Mouse (Mus musculus) cerebellum, adult 9-11 months (tissue): ENCODE results near the gene 4930470P17Rik.

Experiments used
- DNase-seq: peaks from one replicate; pipeline ENCODE4 v3.0.0; 2022

4930470P17Rik gene

DNA sequence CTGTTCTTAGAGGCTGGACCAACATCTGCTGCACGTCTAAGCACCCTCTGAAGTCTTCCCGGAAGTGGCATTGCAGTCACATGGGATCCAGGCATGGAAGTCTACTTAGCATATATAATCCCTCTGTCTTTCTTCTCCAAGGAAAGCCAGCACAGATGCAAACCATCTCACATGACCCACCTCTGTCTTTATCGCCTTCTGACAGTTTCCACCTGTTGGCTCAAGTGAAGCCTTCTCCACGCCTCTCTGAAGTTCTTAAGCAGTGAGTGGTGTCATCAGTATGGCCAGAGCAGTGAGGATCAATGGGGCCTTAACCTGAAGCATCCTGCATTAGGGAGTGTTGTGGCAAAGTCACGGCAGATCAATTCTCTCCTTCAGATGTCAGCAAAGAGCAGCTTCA is 23.2 kb downstream of the 4930470P17Rik start:
- DNase-seq = no peak

DNA sequence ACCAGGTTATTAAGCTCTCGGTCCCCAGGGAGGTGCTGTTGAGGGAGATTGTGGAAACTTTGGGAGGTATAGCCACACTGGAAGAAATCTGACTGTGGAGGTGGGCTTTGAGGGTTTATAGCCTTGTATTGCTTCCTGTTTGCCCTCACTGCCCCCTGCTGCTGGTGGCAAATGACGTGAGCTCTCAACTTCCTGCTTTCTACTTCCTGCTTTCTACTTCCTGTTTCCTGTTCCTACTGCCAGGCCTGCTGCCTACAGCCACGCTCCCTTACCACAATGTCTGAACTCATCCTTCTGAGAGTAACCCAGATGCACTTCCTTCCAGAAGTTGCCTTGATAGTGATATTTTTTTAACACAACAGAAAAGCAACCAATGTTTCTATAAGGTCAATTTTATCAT is 24.3 kb downstream of the 4930470P17Rik start:
- no peak for DNase-seq

DNA sequence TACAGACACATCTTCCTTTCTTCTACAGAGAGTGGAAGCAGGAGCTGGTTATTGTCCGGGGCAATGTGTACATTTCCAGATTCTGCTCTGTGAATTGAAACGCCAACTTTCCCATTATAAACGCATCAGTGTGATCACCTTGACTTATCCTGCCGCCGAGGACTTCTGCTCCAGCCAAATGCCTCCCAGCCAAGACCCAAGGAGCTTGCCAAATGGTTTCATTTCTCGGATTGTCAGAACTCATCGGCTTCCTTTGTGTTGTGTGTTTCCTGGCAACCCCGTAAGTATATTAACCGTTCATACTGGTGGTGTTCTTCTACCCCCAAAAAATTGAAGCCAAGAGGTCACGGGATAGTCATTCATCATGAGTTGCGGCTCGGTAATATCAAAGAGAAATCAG is 25.7 kb downstream of the 4930470P17Rik start:
- DNase-seq = no peak

DNA sequence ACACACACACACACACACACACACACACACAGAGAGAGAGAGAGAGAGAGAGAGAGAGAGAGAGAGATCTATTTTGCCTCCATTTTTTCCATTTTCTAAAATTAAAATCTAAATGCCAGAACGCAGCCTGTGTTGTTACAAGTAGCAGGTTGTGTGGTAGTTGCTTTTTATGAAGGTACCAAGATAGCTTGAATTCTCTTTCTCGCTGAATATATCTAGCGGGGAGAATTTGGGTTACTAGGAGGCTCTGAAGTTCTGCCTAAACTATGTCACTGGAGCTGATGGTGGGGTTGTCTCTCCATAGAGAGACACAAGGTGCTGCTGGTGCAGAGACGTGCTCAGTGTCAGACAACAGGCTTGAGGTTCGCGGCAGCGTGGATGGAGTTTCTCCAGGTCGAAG is 36.8 kb downstream of the 4930470P17Rik start:
- DNase-seq = no peak

DNA sequence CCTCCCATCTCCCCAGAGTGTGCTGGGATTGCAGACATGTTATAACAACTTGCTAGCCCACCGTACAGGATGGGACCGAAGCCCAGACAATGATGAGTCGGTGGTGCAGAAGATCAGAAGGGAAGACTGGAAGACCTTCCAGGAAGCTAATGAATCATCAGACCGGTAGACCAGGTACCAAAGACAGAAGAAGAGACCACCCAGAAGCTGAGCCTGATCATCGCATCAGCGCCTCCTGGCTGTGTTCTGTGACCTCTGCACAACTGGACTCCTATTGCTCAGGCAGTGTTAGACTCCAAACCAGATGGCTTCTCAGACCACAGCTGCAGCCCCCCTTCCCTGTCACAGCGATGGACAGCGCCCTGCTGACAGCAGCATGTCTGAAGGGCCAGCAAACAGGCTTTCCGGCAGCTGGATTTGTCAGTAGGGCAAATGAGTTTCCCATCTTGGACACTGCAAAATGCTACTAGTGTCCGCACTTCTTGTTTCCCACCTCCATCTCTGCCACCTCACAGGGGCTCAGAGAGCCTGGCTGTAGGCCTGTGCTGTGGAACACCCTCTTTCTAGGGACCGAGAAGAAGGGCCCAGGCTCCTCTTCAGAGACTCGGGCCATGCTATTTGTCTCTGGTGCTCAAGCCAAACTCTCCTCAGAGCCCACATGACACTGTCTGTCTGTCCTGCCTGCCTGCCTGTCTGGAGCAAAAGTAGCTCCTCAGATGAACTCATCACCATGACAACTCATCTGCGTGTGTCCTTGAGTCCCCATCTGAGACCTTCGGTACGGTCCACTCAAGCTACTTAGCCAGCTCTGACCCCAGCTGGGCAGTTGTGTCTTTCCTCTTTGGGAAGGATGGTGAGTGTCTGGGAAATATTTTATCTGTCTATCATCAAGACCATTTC is 37.6 kb downstream of the 4930470P17Rik start:
- no peak for DNase-seq

DNA sequence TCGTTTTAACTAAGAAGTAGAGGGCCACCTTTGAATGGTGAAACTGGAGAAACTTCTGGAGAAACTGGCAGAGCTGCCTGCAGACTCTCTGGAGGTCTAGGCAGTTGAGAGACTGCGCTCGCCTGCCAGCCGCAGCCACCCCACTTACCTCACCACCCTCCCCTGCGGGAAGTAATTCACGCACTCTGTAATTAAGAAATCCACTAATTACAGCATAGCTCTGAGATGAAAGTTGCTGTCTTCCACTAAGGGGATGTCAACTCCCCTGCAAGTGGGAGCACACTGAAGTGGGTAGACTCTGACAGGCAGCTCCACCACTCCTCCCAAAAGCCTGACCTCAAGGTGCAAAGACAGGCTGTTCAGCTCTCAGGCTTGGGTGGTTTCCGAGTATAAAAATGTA is 49.7 kb downstream of the 4930470P17Rik start:
- DNase-seq = no peak

DNA sequence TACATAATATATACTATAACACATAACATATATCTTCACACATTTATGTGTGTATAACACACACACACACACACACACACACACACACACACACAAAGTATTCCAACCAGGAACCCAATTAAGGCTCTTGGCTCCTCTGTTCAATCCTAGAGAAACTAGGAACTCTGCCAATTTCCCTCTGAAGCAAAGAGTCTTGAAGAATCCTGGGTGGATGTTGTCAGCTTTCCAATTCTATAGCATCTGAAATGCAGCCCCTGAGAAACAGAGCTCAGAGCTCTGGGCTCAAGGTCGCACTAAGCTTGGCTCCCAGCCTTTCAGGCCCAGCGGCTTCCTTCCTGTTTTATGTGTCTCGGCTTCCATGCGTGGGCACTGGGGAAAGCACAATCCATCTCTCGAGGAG is 51.6 kb downstream of the 4930470P17Rik start:
- DNase-seq = no peak

DNA sequence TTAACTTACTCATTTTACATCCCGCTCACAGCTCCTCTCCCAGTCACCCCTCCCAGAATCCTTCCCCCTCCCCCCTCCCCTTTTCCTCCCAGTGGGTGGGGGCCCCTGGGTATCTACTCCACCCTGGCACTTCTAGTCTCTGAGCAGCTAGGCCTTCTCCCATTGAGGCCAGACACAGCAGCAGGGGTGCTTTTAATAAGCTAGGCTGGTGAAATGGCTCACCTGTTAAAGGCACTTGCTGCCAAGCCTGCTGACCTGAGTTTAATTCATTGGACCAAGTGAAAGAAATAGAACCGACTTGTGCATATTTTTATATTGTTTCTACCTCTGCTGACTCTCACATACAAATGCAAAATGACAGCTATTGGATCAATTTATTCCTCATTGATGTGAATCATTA is 52.7 kb downstream of the 4930470P17Rik start:
- DNase-seq = no peak

DNA sequence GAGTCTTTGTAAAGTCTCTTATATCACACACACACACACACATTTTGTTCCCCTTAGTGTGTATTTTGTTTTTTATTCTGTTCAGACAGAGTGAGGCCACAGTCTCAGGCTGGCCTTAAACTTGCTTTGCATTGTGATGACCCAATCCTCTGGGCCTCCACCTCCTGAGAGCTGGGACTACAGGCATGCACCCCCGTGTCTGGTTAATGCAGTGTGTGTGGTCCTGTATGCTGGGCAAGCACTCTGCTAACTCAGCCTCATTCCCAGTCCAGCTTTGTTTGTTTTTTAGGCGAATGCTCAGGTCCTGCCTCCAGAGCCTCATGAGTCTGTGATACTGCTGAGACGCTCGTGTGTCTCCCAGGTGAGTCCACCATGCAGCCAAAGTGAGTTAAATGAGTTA is 53.8 kb downstream of the 4930470P17Rik start:
- no peak for DNase-seq

DNA sequence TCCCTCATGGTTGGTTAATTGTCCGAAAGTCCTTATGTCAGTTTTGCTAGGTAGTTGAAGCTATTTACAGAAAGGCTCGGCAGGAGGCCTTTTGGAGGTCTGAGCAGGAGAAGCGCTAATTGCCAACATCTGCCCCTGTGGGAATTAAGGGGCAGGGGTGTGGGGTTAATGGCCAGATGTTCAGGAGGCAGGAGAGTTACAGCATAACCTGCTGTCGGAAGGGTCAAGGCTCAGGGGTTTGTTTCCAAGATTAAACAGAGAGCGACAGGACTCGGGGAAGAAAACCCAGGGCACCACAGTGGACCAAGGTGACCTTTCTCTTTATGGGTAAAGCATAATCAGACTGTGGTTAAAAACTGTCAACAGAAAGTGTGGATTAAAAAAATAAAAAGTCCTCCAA is 54.3 kb downstream of the 4930470P17Rik start:
- DNase-seq = no peak

DNA sequence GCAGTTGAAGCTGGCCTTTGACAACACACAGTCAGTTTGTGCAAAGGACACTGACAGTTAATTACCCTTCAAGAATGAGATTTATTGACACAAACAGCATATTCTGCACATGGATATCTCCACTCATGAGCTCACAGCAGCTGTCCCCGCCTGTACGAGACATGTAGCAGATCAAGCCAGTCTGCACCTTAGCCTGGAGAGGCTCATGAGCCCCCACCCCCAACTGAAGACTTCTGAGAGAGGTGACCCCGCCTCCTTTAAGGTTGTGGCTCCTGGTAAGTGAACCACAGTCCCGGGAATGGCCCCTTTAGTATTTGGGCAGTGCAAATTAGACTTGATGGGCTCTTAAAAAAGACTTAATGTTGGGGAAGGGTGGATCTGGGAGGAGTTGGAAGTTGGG is 56.1 kb downstream of the 4930470P17Rik start:
- no peak for DNase-seq

DNA sequence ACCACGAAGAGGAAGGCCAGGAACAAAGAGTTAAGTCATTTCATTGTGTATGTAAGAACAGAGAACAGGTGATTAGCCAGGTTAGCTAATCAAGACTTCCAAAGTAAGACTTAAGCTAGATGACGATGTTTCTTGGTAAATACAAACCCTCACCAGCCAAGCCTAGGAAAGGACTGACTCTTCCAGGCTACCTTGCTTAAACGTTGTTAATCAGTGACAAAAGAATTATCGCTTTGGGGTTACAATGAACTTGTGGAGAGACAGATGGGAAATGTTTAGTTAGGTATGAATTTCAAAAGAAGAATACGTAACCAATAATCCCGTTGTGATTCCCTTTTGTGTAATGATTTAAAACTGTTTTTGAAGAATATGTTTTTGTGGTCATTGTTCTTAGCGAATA is 56.9 kb downstream of the 4930470P17Rik start:
- DNase-seq = no peak

DNA sequence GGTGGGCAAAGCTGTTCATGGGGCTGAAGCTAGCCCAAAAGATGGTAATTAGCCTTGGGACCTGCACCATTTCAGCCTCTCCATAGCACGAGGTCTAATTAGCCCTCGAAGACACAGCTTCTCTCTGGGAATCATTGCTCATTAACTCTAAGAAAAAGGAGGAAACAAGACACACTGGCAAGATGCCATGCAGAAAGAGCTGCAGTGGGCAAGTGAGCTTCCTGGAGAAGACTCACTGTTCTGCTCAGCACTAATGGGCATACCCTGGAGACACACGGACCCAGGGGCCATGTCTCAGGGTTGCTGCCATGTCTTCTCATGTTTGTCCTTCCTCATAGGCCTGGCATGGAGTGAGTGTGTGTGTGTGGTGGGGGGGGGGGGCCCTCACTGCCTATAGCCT is 57.7 kb downstream of the 4930470P17Rik start:
- DNase-seq = no peak

DNA sequence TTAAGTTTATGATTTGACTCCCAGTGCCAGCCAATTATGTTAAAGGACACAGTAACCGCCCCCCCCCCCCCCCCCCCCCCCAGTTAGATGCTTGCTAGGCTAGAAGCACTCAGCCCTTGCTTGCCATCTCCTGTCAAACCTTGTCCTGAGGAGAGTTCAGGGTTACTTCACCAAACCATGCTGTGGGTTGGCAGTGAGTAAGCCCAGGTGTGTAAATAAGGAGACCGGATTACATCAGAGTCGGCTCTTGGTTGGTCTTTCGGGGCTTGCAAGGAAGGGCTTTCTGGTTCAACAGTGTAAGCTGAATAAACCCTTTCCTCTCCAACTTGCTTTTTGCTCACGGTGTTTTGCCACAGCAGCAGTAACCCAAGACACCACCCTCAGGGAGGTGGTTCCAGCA is 58.2 kb downstream of the 4930470P17Rik start:
- DNase-seq = no peak

DNA sequence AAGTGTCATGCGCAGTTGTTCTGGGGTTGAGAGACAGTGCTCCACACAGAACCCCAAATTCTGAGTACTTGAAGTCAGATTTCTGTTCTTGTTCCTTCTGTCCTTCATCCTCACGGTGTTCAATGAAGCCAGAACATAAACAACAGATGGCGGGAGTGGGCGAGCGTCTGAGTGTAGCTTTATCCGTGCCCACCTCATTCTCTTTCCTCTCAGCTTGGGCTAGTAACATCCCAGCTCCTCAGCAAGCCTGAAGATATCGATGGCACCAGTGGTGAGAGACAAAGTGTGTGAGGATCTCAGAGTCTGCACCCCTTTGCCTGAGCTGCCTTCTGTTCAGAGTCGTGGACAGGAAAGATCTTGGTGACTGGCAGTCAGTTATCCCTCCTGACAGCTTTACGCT is 62.6 kb downstream of the 4930470P17Rik start:
- DNase-seq = no peak

DNA sequence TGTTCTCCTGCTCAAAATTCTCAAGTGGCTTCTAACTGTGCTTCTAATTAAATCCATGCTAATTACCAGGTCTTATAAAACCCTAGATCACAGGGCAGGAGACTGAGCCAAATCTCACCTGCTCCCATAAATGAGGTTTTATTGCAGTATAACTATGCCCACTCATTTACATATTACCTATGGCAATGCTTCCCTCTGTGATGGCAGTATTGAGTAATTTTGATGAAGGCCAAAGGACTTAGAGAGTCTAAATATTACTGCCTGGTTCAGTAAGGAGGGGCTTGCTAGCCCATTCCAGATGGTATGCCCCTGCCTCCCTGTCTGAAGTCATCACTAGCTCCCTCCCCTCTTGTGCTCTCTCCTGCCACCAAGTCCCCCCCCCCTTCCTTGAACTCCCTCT is 66.0 kb downstream of the 4930470P17Rik start:
- DNase-seq = no peak

DNA sequence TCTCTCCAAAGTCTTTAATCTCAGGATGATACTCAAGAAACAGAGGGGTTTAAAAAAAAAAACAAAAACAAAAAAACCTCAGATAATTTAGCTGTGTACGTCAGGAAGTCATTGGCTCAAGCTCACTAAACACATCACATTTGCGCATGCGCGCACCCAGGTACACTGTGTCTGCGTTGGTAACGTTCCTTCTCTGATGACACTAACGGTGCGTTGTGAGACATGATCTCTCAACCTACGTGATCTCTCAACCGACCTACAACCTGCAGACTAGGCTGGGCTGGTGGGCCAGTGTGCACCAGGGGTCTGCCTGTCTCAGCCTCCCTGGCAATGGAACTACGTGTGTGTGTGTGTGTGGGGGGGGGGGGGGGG is 67.0 kb downstream of the 4930470P17Rik start:
- no peak for DNase-seq

DNA sequence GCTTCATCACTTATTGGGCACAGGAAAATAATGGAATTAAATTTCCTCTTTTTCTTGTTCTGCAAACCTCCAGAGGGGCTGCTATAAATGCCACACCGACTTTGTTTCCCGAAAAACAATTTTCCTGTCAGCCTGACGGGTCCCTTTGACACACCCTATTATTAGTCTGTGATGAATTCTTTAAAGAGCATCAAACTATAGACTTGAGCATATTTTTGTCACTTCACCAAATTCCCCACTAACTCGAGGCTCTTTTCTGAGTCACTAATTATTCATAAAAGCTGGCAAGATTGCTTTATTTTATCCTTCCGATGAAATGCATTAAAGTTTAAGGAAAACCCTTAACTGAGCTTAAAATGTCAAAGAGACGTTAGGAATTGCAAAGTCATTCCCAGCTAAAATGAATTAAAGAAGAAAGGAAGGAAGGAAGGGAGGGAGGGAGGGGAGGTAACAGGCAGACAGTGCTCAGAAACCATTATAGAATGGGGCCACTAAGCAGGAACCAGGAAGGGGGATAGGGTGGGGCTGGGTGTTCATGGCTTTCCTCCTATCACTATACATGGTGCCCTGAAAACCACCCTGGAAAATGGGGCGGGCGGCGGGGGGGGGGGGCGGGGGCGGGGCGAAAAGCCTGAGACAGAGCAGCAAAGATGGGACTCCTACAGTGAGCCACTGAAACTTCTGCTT is 67.6 kb downstream of the 4930470P17Rik start:
- no peak for DNase-seq

DNA sequence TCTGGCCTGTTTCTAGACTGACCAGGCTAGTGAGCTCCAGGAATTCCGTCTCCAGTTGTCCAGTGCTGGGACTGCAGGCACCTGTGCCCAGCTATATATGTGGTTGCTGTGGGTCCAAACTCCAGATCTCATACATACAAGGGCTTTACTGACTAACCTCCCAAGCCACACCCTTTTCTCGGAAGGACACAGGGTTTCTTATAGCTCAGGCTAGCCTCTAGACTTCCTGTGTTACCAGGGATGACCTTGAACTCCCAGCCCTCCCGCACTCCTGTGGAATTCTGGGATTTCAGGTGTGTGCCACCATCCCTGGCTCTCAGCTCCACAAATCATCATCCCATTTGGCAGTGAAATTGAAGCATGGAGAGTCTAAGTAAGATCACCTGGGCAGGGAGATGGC is 71.6 kb downstream of the 4930470P17Rik start:
- no peak for DNase-seq

DNA sequence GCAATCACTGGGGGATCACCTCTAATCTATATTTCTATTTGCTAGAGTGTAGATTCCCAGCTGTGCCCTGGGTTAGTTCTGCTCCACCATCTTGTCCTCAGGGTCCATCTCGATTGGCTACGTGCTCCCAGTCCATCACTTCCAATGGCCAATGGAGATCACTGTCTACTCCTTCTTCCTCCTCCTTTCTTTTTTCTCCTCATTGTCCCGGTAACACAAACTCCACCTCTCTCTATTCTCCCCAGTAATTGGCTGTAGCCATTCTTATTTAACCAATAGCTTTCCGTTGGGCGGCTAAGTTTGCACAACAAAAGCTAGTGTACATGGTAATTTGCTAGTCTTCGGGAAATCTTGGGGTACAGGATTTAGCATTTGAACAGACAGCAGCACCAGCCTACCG is 72.1 kb downstream of the 4930470P17Rik start:
- no peak for DNase-seq
